Mouse (Mus musculus): Measurements from ENCODE around the gene Sumo1. TPM values are rescaled to one million over a fixed set of nuclear protein-coding genes. Genes with fewer than 3 reads are reported as not detected.

The Sumo1 gene
- total RNA-seq, 1 experiment = 161 TPM

DNA sequence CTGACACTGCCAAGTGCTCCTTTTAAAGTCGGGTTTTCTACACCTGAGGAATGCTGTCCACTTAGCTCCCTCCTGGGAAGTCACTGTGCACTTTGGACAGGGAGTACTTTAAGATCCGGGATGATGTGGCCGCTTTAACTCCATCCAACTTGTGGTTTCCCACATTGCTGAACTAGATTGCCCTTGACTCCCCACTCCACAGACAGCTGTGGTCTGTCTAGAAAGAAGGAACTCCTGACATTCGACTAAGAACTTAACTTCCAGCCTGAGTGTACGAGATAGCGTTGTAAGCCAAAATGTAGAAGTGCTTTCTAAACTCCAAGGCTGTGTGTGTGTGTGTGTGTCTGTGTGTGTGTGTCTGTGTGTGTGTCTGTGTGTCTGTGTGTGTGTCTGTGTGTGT lies 120.4 kb downstream of the Sumo1 start:
- H3K36me3 ChIP-seq (ENCODE audit: control insufficient read depth, insufficient read depth, low read length, poor library complexity, severe bottlenecking) = no peaks in the 10 kb centered on the region
- no peak for DNase-seq (ENCODE audit: low read depth, low spot score)
- H3K4me3 ChIP-seq (ENCODE audit: insufficient read depth in 1 of 2, low read depth in 1 of 2, low read length in 2 of 2, poor library complexity in 1 of 2, severe bottlenecking in 1 of 2) = no peak overlapping the region
- H3K9me3 ChIP-seq (ENCODE audit: control insufficient read depth, insufficient read depth, low read depth, low read length) = no peaks in the 10 kb centered on the region
- H3K4me1 ChIP-seq (ENCODE audit: control insufficient read depth in 2 of 2, insufficient read depth in 2 of 2, low read length in 2 of 2, poor library complexity in 1 of 2) = no peaks in the 10 kb centered on the region; a peak in 1 of 4 replicates
- TF ChIP-seq MAFK (IDR thresholded peaks at IDR 0.05; ENCODE audit: insufficient read depth, low read depth, low read length) (no peak), ZC3H11A (IDR thresholded peaks at IDR 0.05; ENCODE audit: borderline replicate concordance, low read depth, low read length) (no peak), ZNF384 (IDR thresholded peaks at IDR 0.05; ENCODE audit: low read depth, low read length) (no peak), CHD2 (IDR thresholded peaks at IDR 0.05; ENCODE audit: low read depth, low read length) (no peak)
- H3K27ac ChIP-seq (ENCODE audit: insufficient read depth, low read depth, low read length, poor library complexity, severe bottlenecking) = no peak overlapping the region
- no peak overlapping the region for H3K9ac ChIP-seq (ENCODE audit: insufficient read depth, low read depth, low read length, poor library complexity, severe bottlenecking)
- in situ Hi-C loops (cut with MboI; ENCODE audit: low sequenced_read_pairs in 2 of 2, unreplicated experiment in 2 of 2) = no loop called here

- no peaks in the 10 kb centered on the region for H3K9me3 ChIP-seq (ENCODE audit: control insufficient read depth, insufficient read depth, low read depth, low read length)
- no peaks in the 10 kb centered on the region for H3K36me3 ChIP-seq (ENCODE audit: control insufficient read depth, insufficient read depth, low read length, poor library complexity, severe bottlenecking)
- no peak overlapping the region for H3K9ac ChIP-seq (ENCODE audit: insufficient read depth, low read depth, low read length, poor library complexity, severe bottlenecking)
- no peak for DNase-seq (ENCODE audit: low read depth, low spot score)
- in situ Hi-C loops (cut with MboI; ENCODE audit: low sequenced_read_pairs in 2 of 2, unreplicated experiment in 2 of 2) = no loop called here
- H3K4me1 ChIP-seq (ENCODE audit: control insufficient read depth in 2 of 2, insufficient read depth in 2 of 2, low read length in 2 of 2, poor library complexity in 1 of 2) = peaks cover 0 to 1% of the 10 kb centered on the region in 2 experiments; a peak in 1 of 4 replicates
- H3K4me3 ChIP-seq (ENCODE audit: insufficient read depth in 1 of 2, low read depth in 1 of 2, low read length in 2 of 2, poor library complexity in 1 of 2, severe bottlenecking in 1 of 2) = no peak overlapping the region
- TF ChIP-seq MAFK (IDR thresholded peaks at IDR 0.05; ENCODE audit: insufficient read depth, low read depth, low read length) (no peak), ZNF384 (IDR thresholded peaks at IDR 0.05; ENCODE audit: low read depth, low read length) (no peak), CHD2 (IDR thresholded peaks at IDR 0.05; ENCODE audit: low read depth, low read length) (no peak), ZC3H11A (IDR thresholded peaks at IDR 0.05; ENCODE audit: borderline replicate concordance, low read depth, low read length) (no peak), HCFC1 (IDR thresholded peaks at IDR 0.05; ENCODE audit: borderline replicate concordance, insufficient read depth, low read length) (no peak)
- no peak overlapping the region for H3K27ac ChIP-seq (ENCODE audit: insufficient read depth, low read depth, low read length, poor library complexity, severe bottlenecking)
Measured at GRCm38 (mm10) chr1:59549036-59549675, 121.5 kb downstream of the Sumo1 start.

DNA sequence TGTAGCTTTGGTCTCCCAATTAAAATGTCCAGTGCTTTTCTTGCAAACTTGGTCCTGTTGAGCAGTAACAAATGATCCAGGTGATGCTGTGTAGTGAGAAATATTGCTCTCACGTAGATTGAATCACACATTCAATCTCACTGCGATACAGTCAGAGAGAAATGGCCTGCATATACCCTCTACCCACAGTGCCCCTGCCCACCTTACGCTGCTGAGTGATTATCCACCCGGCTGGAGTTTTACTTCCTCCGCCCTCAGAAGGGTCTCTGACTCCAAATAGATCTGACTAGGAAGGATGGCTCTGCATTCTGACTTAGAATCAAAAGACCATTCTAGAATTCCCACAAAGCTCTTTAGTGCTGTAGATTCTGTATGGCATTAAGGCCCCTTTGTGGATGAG lies 122.1 kb downstream of the Sumo1 start:
- no peak for DNase-seq (ENCODE audit: low read depth, low spot score)
- Histone ChIP-seq H3K9ac (ENCODE audit: insufficient read depth, low read depth, low read length, poor library complexity, severe bottlenecking) (no peak overlapping the region), H3K36me3 (ENCODE audit: control insufficient read depth, insufficient read depth, low read length, poor library complexity, severe bottlenecking) (no peaks in the 10 kb centered on the region), H3K9me3 (ENCODE audit: control insufficient read depth, insufficient read depth, low read depth, low read length) (no peaks in the 10 kb centered on the region), H3K4me1 (ENCODE audit: control insufficient read depth in 2 of 2, insufficient read depth in 2 of 2, low read length in 2 of 2, poor library complexity in 1 of 2) (peaks cover 0 to 3% of the 10 kb centered on the region in 2 experiments; a peak in 1 of 4 replicates), H3K4me3 (ENCODE audit: insufficient read depth in 1 of 2, low read depth in 1 of 2, low read length in 2 of 2, poor library complexity in 1 of 2, severe bottlenecking in 1 of 2) (no peak overlapping the region), H3K27ac (ENCODE audit: insufficient read depth, low read depth, low read length, poor library complexity, severe bottlenecking) (no peak overlapping the region)
- no peak for TF ChIP-seq HCFC1 (IDR thresholded peaks at IDR 0.05; ENCODE audit: borderline replicate concordance, insufficient read depth, low read length)
- TF ChIP-seq MAFK (IDR thresholded peaks at IDR 0.05; ENCODE audit: insufficient read depth, low read depth, low read length) = no peak
- in situ Hi-C loops (cut with MboI; ENCODE audit: low sequenced_read_pairs in 2 of 2, unreplicated experiment in 2 of 2) = no loop called here

- H3K27ac ChIP-seq (ENCODE audit: insufficient read depth, low read depth, low read length, poor library complexity, severe bottlenecking) = no peak overlapping the region
- H3K9ac ChIP-seq (ENCODE audit: insufficient read depth, low read depth, low read length, poor library complexity, severe bottlenecking) = no peak overlapping the region
- TF ChIP-seq ZC3H11A (IDR thresholded peaks at IDR 0.05; ENCODE audit: borderline replicate concordance, low read depth, low read length) (no peak), CHD2 (IDR thresholded peaks at IDR 0.05; ENCODE audit: low read depth, low read length) (no peak), ZNF384 (IDR thresholded peaks at IDR 0.05; ENCODE audit: low read depth, low read length) (no peak), HCFC1 (IDR thresholded peaks at IDR 0.05; ENCODE audit: borderline replicate concordance, insufficient read depth, low read length) (no peak), MAFK (IDR thresholded peaks at IDR 0.05; ENCODE audit: insufficient read depth, low read depth, low read length) (no peak)
- no peak for DNase-seq (ENCODE audit: low read depth, low spot score)
- H3K4me3 ChIP-seq (ENCODE audit: insufficient read depth in 1 of 2, low read depth in 1 of 2, low read length in 2 of 2, poor library complexity in 1 of 2, severe bottlenecking in 1 of 2) = no peak overlapping the region
- H3K4me1 ChIP-seq (ENCODE audit: control insufficient read depth in 2 of 2, insufficient read depth in 2 of 2, low read length in 2 of 2, poor library complexity in 1 of 2) = 0 out of 4 replicates have a peak, but pooled peaks cover 0 to 3% of the 10 kb centered on the region in 2 experiments
- in situ Hi-C loops (cut with MboI; ENCODE audit: low sequenced_read_pairs in 2 of 2, unreplicated experiment in 2 of 2) = no loop called here
- no peaks in the 10 kb centered on the region for H3K9me3 ChIP-seq (ENCODE audit: control insufficient read depth, insufficient read depth, low read depth, low read length)
- no peaks in the 10 kb centered on the region for H3K36me3 ChIP-seq (ENCODE audit: control insufficient read depth, insufficient read depth, low read length, poor library complexity, severe bottlenecking)
Measured at GRCm38 (mm10) chr1:59543911-59544310, 126.7 kb downstream of the Sumo1 start.

DNA sequence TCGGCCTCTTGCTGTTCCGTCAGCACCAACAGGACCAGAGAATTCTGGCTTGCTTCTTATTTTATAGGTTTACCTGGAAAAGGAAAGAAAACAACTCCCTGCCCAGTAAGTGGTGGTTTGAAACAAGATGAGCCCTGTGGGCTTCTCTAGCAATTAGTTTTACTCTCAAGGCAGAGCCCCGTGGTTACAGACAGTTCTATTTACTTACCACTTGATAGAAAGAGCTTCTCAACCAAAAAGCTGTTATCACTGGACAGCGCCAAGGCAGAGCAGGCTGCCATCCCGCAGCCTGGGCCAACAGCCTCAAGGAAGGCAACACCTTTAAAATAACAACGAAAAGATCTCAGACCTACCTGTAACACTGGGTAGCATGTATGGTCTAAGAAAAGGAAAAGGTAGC lies 128.4 kb downstream of the Sumo1 start:
- 0 out of 4 replicates have a peak, but pooled peaks cover 0 to 3% of the 10 kb centered on the region in 2 experiments for H3K4me1 ChIP-seq (ENCODE audit: control insufficient read depth in 2 of 2, insufficient read depth in 2 of 2, low read length in 2 of 2, poor library complexity in 1 of 2)
- H3K4me3 ChIP-seq (ENCODE audit: insufficient read depth in 1 of 2, low read depth in 1 of 2, low read length in 2 of 2, poor library complexity in 1 of 2, severe bottlenecking in 1 of 2) = no peak overlapping the region
- TF ChIP-seq CHD2 (IDR thresholded peaks at IDR 0.05; ENCODE audit: low read depth, low read length) (no peak), HCFC1 (IDR thresholded peaks at IDR 0.05; ENCODE audit: borderline replicate concordance, insufficient read depth, low read length) (no peak), MAFK (IDR thresholded peaks at IDR 0.05; ENCODE audit: insufficient read depth, low read depth, low read length) (no peak), ZC3H11A (IDR thresholded peaks at IDR 0.05; ENCODE audit: borderline replicate concordance, low read depth, low read length) (no peak), ZNF384 (IDR thresholded peaks at IDR 0.05; ENCODE audit: low read depth, low read length) (no peak)
- no peak for DNase-seq (ENCODE audit: low read depth, low spot score)
- no peaks in the 10 kb centered on the region for H3K36me3 ChIP-seq (ENCODE audit: control insufficient read depth, insufficient read depth, low read length, poor library complexity, severe bottlenecking)
- H3K9me3 ChIP-seq (ENCODE audit: control insufficient read depth, insufficient read depth, low read depth, low read length) = no peaks in the 10 kb centered on the region
- H3K9ac ChIP-seq (ENCODE audit: insufficient read depth, low read depth, low read length, poor library complexity, severe bottlenecking) = no peak overlapping the region
- no peak overlapping the region for H3K27ac ChIP-seq (ENCODE audit: insufficient read depth, low read depth, low read length, poor library complexity, severe bottlenecking)
- in situ Hi-C loops (cut with MboI; ENCODE audit: low sequenced_read_pairs in 2 of 2, unreplicated experiment in 2 of 2) = no loop called here
